Mouse (Mus musculus) liver, embryonic 14.5 days (tissue): ENCODE measurements at regions not wholly inside any gene's neighbourhood (a gene's known extent, or its start where the extent isn't known, plus 50 kb on each side); places are given as distances from the start of the nearest gene placed in this dataset.

Experiments
- CTCF ChIP-seq: IDR thresholded peaks from 2 replicates; pipeline ENCODE4 v1.5.1; 2016; ENCODE audit warnings: antibody characterized with exemption, low read depth, control low read depth
- EP300 ChIP-seq: IDR thresholded peaks from 2 replicates; pipeline ENCODE4 v1.6.1; 2016; ENCODE audit warnings: antibody characterized with exemption, low read depth

- TF ChIP-seq EP300 = no peak
- TF ChIP-seq CTCF = no peak
These were observed 446.7 kb upstream of the Cypt12 start for GRCm38 (mm10) chr3:17501556-17501955.
